In genomic region chr4:137952840-137953239, GRCm38 (mm10) we compare ENCODE assay signal across 8 mouse cellular contexts. TPM values are rescaled to one million over a fixed set of nuclear protein-coding genes. Genes with fewer than 3 reads are reported as not detected.
A peak's percentile ranks its signal among the peaks of the same experiment; 100 is the strongest.
DNase-seq lines count a peak whose midpoint lies in the region; ATAC-seq and TF ChIP-seq lines count a peak whose summit lies in the region.

No protein-coding gene starts in this region.

- peaks cover 27% of the 10 kb centered on the region for H3K4me1 ChIP-seq in liver, embryonic 12.5 days
- H3K4me1 ChIP-seq in lung, adult 2 months (ENCODE audit: control insufficient read depth, insufficient read depth, low read length) = no peaks in the 10 kb centered on the region; the same call in 1 of the 2 replicates
- no peaks in the 10 kb centered on the region; the same call in 1 of the 2 replicates for H3K4me1 ChIP-seq in small intestine, adult 2 months (ENCODE audit: control insufficient read depth, insufficient read depth, insufficient read length, low read length)

- WGBS in liver, embryonic 12.5 days (ENCODE audit: insufficient replicate concordance) = 47% methylated on average over 4 of the region's 4 CpGs
- WGBS in lung, adult 2 months = 31% methylated on average over 4 of the region's 4 CpGs
- WGBS in small intestine, adult 2 months = 39% methylated on average over 4 of the region's 4 CpGs

- no peak overlapping the region for H3K27ac ChIP-seq in liver, embryonic 12.5 days
- no peak overlapping the region for H3K27ac ChIP-seq in small intestine, adult 2 months (ENCODE audit: insufficient read depth, low read depth, low read length)

- H3K9ac ChIP-seq in liver, embryonic 12.5 days = no peak overlapping the region

- no peak for ATAC-seq in liver, embryonic 12.5 days
- ATAC-seq in activated CD4-positive, CD25-positive, alpha-beta regulatory T cell, adult 4 months = no peak

- no peaks in the 10 kb centered on the region for H3K9me3 ChIP-seq in liver, embryonic 12.5 days (replicated peaks)

- no peaks in the 10 kb centered on the region for H3K27me3 ChIP-seq in liver, embryonic 12.5 days (replicated peaks)
- H3K27me3 ChIP-seq in small intestine, adult 2 months (ENCODE audit: control insufficient read depth, insufficient read depth, low read length) = no peaks in the 10 kb centered on the region

- TF ChIP-seq CTCF in lung, adult 2 months (IDR thresholded peaks at IDR 0.05; ENCODE audit: insufficient read depth, low read length) = peak; percentile 71
- TF ChIP-seq CTCF in small intestine, adult 2 months (IDR thresholded peaks at IDR 0.05; ENCODE audit: extremely low read depth, insufficient read length, insufficient replicate concordance, low read depth, low read length) = peak; percentile 66; the same call in 1 of the 2 replicates

- DNase-seq in liver = peak; percentile 83
- peak; percentile 89 for DNase-seq in adrenal gland, postnatal 10 days
- peak; percentile 70 for DNase-seq in embryo, embryonic 9.5 days (ENCODE audit: extremely low spot score)
- peak; percentile 89 for DNase-seq in kidney, postnatal 10 days
- DNase-seq in lung, adult 2 months = peak; percentile 82

- H3K36me3 ChIP-seq in liver, embryonic 12.5 days = peaks cover 61% of the 10 kb centered on the region
- H3K36me3 ChIP-seq in small intestine, adult 2 months (ENCODE audit: control insufficient read depth, insufficient read depth, low read length) = peaks cover 57% of the 10 kb centered on the region

- no peak overlapping the region for H3K4me2 ChIP-seq in liver, embryonic 12.5 days

- TF ChIP-seq POLR2A in lung, adult 2 months (IDR thresholded peaks at IDR 0.05; ENCODE audit: borderline replicate concordance, extremely low read depth, low read depth, low read length) = no peak
- TF ChIP-seq POLR2A in small intestine, adult 2 months (IDR thresholded peaks at IDR 0.05; ENCODE audit: low read depth, low read length) = no peak

- no peak overlapping the region for H3K4me3 ChIP-seq in liver, embryonic 12.5 days
- no peak overlapping the region for H3K4me3 ChIP-seq in lung, adult 2 months (replicated peaks; ENCODE audit: extremely low read depth, low read depth, low read length)
- no peak overlapping the region for H3K4me3 ChIP-seq in small intestine, adult 2 months (ENCODE audit: low read depth, low read length)

RNA-seq across cellular contexts. Expression of gene Eif4g3, which starts 40.0 kb away (rescaled TPM):
- 15.2 and 15.8 TPM in 2 replicates for polyA plus RNA-seq in liver, embryonic 12.5 days (2016; fragmentation: Nextera tagmentation; extraction: Ambion mirVana)
- 10 to 100 TPM; 72.1 to 93.7 TPM for total RNA-seq in adrenal gland, postnatal 10 days (2021)
- polyA plus RNA-seq in lung, adult 2 months (2012; rRNA removed) = 69.8 and 79.4 TPM in 2 replicates
- polyA plus RNA-seq in small intestine, adult 2 months (2012; rRNA removed) = 14.7 and 19.4 TPM in 2 replicates
- 10 to 100 TPM; 35.4 to 42.5 TPM for polyA plus RNA-seq in activated CD4-positive, CD25-positive, alpha-beta regulatory T cell, adult 4 months (2017; shearing (Covaris generic))
